Mouse (Mus musculus): ENCODE results near the gene Stra6. TPM values are rescaled to one million over a fixed set of nuclear protein-coding genes. Genes with fewer than 3 reads are reported as not detected.

The Stra6 gene
- total RNA-seq, 1 experiment from 2014 or later = not detected

DNA sequence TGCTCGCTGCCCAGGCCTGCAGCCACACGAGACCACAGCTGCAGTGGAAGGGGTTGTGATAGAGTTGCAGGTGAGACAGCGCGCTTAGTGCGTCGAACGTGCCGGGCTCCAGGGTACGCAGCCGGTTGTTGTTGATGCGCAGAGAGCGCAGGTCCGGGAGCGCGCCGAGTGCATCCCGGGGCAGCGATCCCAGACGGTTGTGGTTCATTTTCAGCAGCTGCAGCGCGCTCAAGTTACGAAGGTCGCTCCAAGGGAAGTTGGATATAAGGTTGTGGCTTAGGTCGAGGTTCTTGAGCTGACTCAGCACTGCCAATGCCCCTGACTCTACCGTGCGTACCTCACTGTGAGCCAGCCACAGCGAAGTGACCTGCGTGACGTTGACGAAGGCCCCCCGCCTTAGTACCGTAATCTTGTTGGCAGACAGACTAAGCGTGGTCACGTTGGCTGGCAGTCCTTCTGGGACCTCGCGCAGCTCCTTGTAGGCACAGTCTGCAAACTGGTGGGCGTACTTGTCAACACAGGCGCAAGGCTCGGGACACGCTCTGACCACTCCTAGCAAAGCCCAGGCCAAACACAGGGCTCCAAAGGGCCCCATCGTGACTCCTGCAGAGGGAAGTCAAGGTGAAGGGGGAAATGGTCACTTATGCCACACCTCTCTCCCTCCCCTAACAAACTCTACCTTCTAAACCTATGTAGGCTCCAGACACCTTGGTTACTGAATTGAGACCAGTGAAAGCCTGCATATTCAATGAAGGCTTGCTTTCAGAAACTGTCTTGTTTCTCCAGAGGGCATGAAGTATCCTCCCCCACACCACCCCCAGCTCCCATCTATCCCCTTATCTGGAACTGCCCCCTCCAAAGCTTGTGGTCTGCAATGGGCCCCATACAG is 136.0 kb downstream of the Stra6 start:
- ATAC-seq (replicated peaks; ENCODE audit: low read depth, poor library complexity, severe bottlenecking) = no peak

DNA sequence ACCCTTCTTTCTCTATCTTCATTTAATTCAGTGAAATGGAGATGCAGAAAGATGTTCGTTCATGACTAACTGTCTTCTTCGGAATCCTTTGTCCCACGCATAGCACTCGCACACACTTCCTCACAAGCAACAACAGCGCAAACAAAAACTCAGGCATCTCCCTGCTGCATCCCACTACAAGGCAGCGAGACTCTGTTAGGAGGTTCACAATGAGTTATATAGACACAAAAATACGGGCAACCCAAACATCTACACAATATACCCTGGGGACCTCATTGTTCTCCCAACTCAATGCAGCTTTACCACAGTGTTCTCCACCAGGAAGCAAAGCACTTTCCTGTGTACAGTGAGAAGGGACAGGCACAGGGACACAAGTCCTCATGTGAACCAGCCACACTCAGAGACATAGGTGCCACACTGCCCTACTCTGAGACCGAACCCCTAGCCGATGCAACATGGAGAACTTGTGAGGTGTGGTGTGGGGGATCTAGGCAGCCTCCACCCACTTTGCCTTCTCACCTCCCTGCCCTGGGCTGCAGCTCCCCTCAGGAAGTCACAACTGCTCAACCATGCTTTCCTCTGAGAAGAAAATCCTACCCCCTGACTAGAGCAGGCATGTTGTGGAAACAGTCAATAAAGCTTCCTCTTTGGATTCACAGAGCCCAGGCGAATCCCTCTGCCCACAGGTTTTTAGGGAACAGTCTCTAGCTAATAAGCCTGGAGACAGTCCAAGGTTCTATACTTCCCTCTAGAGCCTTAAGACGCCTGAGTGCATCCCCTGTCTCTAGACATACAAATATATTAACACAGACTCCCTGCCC is 136.9 kb downstream of the Stra6 start:
- ATAC-seq (replicated peaks; ENCODE audit: low read depth, poor library complexity, severe bottlenecking) = no peak

DNA sequence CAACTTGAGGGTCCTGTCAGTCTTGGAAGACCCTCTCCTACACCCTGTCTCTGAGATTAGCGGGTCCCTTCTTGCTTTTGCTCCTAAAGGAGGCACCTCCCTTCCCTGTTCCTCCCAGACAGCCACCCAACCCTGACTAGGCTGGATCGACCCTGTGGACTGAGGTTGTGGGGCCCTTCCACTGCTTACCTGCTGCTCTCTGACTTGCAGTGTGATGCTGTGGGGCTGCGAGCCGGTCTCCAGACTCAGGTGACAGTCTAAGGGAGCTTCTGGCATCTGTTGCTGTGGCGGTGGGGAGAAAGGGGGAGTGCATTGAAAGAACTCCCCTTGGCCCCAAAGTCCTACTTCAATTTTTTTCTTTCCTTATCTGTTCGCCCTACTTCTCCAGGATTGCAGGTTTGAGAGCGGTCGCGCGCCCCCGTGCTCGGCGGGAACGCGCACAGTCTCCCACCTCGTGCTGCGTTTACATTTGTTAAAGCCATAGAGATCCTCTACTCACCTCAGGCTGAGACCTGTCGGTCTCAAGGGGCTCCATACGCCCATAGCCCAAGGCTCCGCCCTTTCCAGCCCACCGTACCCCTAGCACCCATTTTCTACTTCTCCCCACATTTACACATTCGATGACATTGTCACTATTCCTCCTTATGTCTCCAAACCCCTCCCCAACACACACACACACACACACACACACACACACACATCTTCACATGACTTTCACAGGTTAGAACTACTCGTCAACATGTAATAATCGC is 137.7 kb downstream of the Stra6 start:
- no peak for ATAC-seq (replicated peaks; ENCODE audit: low read depth, poor library complexity, severe bottlenecking)

DNA sequence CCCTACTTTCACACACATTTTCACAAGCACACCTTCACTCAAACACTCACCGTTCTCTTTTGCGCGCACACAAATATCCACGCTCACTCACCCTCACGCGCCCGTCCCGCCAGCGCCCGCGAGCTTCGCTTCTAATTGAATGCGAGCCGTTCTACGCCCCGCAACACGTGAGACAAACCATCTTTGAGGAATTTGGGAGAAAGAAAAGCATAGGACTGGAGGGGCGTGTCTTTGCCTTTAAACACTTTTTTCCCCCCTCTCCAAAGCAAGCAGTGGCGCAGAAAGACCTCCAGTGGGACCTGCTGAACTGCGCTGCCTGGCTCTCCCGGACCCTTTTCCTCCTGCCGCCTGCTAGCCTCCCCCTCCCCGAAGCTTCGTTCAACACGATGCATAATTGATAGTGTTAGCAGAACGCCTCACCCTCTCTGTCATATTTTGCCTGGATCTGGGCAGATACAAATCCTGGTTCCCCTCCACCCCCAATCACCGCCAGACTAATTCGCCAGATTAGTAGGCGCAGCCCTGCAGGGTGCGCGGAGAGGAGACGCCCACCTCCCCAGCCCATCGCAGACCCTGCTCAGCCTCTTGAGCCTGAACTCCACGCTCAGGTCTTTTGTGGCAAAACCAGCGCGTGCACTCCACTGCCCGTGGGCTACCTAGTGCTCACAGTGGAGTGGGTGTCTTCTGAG is 138.4 kb downstream of the Stra6 start:
- no peak for ATAC-seq (replicated peaks; ENCODE audit: low read depth, poor library complexity, severe bottlenecking)

DNA sequence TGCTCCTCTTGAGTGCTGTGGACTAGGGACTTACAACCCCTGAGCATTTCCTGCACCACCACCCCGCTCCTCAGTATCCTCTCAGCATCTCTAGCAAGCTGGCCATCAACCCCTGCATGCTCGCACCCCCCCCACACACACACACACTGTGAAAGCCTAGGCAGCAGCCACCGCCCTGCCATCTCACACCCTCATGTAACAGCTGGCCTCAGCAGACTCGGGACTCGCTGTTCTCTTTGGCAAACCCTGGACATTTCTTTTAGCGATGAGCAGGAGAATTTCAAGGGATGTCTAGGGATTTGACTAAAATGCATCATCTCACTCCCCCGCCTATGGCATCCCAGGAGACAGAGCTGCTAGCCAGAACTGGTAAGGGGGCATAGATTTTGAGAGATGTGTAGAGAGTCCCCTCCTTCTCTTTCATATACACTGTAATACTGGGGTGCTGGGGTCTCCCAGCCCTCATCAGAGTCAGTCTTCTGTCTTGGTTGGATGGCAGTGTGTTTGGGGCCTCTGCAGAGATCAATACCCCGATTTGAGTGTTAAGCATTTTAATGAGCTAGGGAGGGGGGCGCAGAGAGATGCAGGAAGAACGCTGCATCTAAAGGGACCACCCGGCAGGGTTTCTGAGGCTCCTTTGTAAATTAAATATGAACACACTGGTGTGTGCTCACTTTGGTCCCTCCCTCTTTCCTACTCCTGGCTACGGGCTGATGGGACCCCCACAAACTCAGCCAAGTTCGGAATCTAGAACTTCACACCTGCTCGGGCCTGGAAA is 139.3 kb downstream of the Stra6 start:
- no peak for ATAC-seq (replicated peaks; ENCODE audit: low read depth, poor library complexity, severe bottlenecking)

Other genes with a start within 250 kb of the Stra6 start
- gene Arid3b, start 227.0 kb upstream of the Stra6 start, total RNA-seq (2017) = 1.9 and 2.2 TPM in 2 replicates
- gene Ubl7, start 152.8 kb upstream of the Stra6 start, total RNA-seq (2017) = 11.9 and 25.7 TPM in 2 replicates
- gene Sema7a, start 123.7 kb upstream of the Stra6 start, total RNA-seq (2017) = 0.44 and 0.55 TPM in 2 replicates
- not detected in 2 replicates for gene Cyp11a1, start 57.4 kb upstream of the Stra6 start, total RNA-seq (2017)
- not detected in 2 replicates for gene Ccdc33, start 55.0 kb downstream of the Stra6 start, total RNA-seq (2017)
- 1.4 TPM in 1 of 2 replicates, not detected in the other for gene Islr, start 140.5 kb downstream of the Stra6 start, total RNA-seq (2017)
- gene Islr2, start 140.5 kb downstream of the Stra6 start, total RNA-seq (2017) = not detected in 2 replicates
- gene Pml, start 186.0 kb downstream of the Stra6 start, total RNA-seq (2017) = 25.7 and 33.8 TPM in 2 replicates
- gene Stoml1, start 189.4 kb downstream of the Stra6 start, total RNA-seq (2017) = 3.9 and 9.0 TPM in 2 replicates
- gene Loxl1, start 249.4 kb downstream of the Stra6 start, total RNA-seq (2017) = not detected in 2 replicates